Mouse (Mus musculus) frontal cortex, adult (tissue): ENCODE measurements around the gene Sec62.
"Not testable (repeated sequence)": the region's sequence is repeated elsewhere in the genome, so short reads cannot be mapped to it uniquely, and the experiment has no call there.

ENCODE experiments used
- ATAC-seq: cut with Nextera tagmentation; 2 replicates; pipeline ENCODE4 v1.9.2; 2017; ENCODE audit warnings: mild to moderate bottlenecking, moderate library complexity, mixed read lengths; ENCODE audit not compliant: low TSS enrichment

The Sec62 gene

DNA sequence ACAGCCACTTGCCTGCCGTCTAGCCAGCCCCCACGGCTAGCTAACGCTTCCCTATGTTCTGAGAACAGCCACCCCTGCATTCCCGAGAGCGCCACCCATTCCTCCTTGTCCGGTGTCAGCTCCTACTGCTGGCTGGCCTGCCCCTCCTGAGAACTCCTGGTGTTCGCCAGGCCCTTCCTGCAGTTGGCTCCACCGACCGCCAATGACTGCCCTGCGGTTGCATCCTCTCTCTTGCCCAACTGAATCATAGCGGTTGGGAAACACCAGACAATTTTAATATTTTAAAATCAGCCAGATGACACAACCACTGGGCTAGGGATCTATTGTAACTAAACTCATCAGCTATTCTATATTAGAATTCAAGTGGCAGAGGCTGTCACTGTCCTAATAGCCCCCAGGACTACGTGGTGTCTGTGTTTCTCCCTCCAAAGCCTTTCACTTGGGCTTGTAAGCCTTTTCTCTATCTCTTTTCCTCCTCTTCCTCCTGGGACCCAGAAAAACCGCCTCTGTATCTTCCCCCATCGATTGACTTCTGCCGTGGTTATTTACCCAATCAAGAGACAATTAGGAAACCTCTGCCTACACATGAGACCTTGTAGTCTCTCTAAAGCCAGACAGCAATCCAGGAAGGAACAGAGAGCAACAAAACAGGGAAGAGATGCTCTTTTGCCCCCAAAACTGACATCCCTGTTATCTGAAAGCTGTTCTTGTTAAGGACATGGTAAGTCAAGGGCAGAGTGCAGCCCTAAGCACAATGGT lies 39.4 kb downstream of the Sec62 start:
- no peak for ATAC-seq

DNA sequence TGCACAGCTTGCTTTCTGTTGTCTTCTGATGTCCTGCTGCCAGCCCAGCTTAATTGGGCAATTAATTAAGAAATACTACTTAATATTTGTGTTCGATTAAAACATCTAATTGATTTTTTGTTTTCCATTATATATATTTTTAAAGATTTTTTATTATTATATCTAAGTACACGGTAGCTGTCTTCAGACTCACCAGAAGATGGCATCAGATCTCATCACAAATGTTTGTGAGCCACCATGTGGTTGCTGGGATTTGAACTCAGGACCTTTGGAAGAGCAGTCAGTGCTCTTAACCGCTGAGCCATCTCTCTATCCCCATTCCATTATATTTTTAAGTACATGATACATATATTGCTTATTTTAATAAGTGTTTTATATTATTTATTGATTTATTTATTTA lies 40.6 kb downstream of the Sec62 start:
- no peak for ATAC-seq

DNA sequence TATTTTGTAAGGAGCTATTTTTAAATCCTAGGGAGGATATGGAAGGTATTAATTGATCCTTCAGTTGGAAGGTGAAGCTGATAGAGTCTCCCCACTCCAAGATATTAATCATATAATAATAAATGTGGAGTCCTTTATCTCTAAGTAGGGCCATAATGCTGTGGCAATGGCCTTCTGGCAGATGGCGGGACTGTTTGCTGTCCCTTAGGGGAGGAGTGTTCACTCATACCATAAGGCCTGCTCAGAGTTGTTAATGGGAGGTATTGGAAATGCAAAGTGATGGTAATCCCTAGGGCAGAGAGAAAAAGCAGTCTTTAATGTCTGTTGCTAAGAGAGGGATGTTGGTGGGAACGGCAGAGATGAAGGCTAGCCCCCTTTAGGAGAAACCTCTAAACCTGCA lies 53.1 kb downstream of the Sec62 start:
- no peak for ATAC-seq

DNA sequence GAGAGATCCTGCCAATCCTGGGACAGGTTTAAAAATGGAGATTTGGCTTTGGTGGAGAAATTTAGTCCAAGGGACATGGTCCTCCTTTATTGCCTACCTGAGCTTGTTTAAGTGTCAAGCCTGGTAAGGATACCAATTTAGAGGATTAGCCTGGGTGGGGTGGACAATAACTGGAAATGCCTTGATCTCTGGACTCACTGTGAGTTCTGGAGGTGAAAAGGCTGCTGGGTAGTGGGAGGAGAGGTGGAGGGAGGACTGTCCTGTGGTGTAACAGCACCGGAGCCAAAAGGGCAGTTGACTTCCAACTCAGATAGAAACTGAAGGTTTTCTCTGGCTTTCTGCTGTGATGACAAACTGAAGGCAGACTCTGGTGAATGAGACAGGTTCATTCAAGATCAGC lies 54.7 kb downstream of the Sec62 start:
- ATAC-seq = no peak

DNA sequence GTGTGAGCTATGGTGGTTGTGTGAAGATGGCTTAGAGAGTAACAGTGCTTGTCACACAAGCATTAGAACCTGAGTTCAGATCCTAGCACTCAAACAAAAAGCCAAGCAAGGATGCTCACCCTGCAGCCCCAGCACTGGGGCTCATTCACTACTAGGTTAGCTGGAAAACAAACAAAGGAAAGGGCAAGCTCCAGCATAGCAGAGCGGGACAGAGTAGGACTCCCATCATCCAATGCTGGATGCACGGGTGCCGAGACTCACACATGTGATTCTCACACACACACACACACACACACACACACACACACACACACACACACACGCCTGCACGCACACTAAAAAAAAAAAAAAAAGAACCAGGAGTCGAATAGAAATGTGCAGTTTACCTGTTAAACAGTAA lies 58.7 kb downstream of the Sec62 start:
- ATAC-seq = no peak

DNA sequence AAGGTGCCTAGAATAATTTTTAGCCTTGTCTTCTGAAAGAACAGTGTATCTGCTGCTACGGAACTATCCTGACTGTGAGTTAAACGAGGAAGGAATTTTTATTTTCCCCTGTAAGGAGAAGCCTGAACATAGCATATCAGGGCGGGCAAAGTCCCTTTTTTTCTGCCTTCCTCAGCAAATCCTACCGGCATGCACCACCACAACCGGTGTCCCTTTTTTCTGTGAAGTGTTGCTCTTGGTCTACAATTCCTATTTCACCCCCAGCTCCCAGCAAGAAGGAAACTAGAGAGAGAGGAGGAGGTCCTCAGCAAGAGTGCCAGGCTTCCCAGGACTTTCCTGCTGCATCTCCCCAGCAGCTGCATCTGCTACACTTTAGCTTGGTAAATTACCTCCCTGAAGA lies 60.9 kb downstream of the Sec62 start:
- no peak for ATAC-seq

DNA sequence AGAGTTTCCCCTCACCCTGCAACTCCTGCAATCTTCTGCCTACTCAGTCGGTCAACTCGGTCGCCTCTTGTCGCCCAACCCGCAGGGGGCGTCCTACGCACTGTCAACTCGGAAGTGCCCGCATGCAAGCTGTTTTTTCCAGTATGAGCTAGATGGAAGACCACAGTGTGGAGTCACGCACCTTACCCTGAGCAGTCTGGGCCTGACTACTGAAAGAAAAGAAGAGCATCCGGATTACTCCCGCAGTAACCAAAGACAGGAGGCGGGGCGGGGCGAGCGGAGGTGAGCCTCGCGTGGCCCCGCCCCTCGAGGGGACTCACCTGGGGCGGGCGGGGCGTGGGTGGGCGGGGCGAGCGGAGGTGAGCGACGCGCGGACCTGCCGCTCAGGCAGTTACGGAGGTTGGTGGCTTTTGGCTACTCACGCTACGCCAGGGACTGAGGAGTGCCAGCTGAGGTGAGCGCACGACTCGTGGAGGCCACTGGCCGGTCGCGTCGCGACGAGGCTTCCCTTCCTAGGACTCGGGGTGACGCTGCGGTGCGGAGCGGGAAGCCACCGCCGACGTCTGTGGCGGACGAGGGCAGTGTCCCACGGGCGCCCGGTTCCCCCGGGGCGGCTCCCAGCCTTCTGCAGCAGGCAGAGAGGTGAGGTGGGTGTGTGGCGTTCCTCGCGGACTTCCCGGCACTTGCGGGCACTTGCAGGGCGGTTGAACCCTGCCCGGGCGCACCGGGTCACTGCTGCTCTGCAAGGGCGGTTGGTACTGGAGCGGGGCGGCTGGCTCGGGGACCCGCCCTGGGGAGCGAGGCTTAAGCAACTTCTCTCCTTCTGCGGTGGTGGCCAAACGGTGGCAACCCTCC lies 63.2 kb downstream of the Sec62 start, which contains the start of gene Gpr160:
Gpr160 (plus strand) TSS at position 347 of the 855 bp plus-strand sequence.
- ATAC-seq = peak; percentile 82

DNA sequence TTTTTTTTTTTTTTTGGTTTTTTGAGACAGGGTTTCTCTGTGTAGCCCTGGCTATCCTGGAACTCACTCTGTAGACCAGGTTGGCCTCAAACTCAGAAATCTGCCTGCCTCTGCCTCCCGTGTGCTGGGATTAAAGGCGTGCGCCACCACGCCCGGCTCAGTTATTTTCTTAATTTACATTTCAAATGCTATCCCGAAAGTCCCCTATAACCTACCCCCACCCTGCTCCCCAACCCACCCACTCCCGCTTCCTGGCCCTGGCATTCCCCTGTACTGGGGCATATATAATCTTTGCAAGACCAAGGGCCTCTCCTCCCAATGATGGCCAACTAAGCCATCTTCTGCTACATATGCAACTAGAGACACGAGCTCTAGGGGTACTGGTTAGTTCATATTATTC lies 66.9 kb downstream of the Sec62 start:
- not testable (repeated sequence) for ATAC-seq

DNA sequence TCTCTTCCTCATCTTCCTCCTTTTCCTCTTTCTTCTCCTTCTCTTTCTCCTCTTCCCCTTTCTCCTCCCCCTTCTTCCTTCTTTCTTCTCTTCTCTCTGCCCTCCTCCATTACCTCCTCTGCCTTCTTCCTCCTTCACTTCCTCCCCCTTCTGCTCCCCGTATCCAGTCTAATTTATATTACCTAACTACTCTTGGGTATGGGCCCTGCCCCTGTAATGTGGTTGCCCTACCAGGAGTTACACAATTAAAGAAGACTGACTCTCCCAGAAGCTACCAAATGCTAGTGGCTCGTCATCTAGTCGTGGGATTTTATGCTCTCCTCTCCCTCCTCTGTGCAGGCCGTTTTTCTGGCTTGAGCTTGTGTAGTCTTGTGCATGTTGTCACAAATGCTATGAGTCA lies 68.0 kb downstream of the Sec62 start:
- no peak for ATAC-seq

DNA sequence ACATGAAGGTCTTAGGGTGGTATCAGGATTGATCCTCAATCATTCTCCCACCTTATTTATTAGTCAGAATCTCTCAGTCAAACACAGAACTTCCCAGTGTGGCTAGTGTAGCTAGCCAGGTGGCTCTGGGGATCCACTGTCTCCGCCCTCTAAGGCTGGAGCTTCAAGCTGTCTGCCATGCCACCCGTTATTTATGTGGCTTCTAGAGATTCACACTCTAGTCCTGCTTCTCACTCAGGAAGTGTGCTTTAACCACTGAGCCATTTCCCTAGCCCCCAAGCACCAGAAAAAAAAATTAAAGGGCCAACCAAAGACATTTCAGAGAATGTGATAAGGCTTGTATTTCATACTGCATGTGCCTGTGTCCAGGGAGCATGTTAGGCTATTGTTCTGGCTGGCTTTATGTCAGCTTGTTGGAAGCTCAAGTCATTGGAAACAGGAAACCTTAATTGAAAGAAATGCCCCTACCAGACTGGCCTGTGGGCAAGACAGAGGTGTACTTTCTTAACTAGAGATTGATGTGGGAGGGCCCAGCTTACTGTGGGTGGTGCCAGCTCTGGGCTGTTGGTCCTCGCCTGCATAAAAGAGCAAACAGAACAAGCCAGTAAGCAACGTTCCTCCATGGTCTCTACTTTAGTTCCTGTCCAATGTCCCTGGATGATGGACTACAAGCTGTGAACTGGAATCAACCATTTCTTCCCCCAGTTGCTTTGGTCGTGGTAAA lies 71.2 kb downstream of the Sec62 start:
- no peak for ATAC-seq

DNA sequence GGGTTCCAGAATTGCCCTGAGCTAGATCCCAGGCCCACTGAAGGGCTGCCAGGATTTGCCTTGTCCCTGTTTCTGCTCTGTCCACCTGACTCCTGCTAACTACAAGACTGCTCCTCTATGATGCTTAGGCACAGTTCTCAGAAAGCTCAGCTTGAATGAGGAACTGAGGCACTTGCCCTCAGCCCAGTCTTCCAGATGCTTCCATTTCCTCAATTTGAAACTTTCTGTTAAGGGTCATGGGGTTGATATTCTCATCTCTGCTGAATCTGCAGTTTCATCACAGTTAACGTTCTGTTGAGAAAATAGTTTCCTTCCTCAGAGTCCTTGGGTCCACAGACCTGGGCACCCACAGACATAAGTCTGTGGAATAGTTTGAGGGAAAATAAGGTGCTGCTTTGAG lies 72.0 kb downstream of the Sec62 start:
- ATAC-seq = no peak

DNA sequence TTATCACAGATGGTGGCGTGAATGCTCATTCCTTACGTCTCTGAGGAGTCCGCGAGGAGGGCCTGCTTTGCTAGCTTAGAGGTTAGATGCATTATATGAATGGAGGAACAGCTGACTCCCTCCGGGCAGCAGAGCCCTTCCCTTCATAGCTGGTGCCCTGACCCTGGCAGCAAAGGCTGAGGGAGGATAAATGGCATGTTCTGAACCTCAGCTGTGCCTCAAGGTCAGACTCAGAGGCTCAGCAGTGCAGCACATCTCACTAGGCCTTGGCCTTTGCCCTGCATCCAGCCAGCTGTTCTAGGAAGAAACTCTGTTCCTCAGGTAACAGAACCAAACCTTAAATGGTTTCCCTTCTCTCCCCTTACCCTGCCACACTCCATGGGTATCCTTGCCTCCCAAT lies 75.5 kb downstream of the Sec62 start:
- ATAC-seq = no peak

DNA sequence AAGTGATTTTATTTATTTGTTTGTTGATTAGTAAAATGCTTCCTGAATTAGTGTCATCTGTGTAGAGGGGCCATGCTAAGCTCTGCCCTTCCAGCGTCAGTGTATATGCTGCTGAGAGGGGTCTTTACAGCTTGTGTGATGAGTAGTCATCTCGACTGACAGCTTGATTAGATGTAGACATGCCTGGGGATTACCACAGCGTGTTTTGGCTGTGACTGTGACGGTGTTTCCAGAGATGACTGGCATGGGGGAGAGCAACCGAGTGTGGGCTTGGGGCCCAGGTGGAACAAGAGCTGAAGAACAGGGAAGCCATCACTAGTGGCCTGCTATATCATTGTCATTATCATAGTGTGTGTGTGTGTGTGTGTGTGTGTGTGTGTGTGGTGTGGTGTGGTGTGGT lies 76.0 kb downstream of the Sec62 start:
- no peak for ATAC-seq

DNA sequence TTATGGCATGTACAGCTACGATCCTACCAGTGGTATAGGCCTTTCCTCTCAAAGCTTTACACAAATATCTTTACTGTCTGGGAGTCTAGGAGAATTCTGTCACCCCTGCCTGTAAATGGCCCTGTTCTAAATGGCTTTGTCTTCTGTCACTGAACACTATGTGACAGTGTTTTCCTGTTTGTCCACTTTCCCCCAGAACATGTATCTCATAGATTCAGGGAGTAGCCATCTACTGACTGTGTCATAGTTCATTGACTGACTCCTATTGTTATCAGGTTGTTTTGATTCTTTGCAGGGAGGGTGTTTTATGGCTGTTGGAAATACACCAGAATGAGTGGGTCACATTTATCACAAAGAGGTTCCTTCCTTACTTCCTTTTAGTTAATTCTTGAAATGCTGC lies 77.3 kb downstream of the Sec62 start:
- no peak for ATAC-seq
